Mouse (Mus musculus) small intestine, adult 2 months (tissue): ENCODE data around the gene Dennd5a. TPM values are rescaled to one million over a fixed set of nuclear protein-coding genes. Genes with fewer than 3 reads are reported as not detected.

Source experiments
- H3K27ac ChIP-seq: fragments of 200-500 bp; 2 replicates; pipeline ENCODE4 v1.5.1; 2012; ENCODE audit warnings: low read depth, low read length, control low read depth, inconsistent platforms; ENCODE audit not compliant: insufficient read depth
- H3K27me3 ChIP-seq: fragments of 200-500 bp; 2 replicates; pipeline ENCODE4 v1.6.1; 2012; ENCODE audit warnings: mild to moderate bottlenecking, moderate library complexity, low read length, inconsistent platforms; ENCODE audit not compliant: control insufficient read depth, insufficient read depth
- H3K36me3 ChIP-seq: fragments of 200-500 bp; 2 replicates; pipeline ENCODE4 v1.6.1; 2012; ENCODE audit warnings: mild to moderate bottlenecking, low read length, control low read depth, inconsistent platforms; ENCODE audit not compliant: control insufficient read depth, insufficient read depth
- H3K4me1 ChIP-seq: fragments of 200-500 bp; 2 replicates; pipeline ENCODE4 v1.6.1; 2012; ENCODE audit warnings: low read length, inconsistent platforms, mixed read lengths; ENCODE audit not compliant: control insufficient read depth, insufficient read depth, insufficient read length
- H3K4me3 ChIP-seq: fragments of 200-500 bp; 2 replicates; pipeline ENCODE4 v1.5.1; 2012; ENCODE audit warnings: low read depth, mild to moderate bottlenecking, control low read depth, inconsistent platforms, low read length, moderate library complexity
- CTCF ChIP-seq: fragments of 200-500 bp; IDR thresholded peaks from 2 replicates; pipeline ENCODE4 v1.5.1; 2012; ENCODE audit warnings: low read depth, mild to moderate bottlenecking, control low read depth, inconsistent platforms, low read length, moderate library complexity, mixed read lengths; ENCODE audit not compliant: insufficient replicate concordance, insufficient read length; ENCODE audit errors: extremely low read depth
- POLR2A ChIP-seq: fragments of 200-500 bp; IDR thresholded peaks from 2 replicates; pipeline ENCODE4 v1.6.1; 2012; ENCODE audit warnings: low read depth, mild to moderate bottlenecking, control low read depth, inconsistent platforms, low read length, moderate library complexity
- WGBS: fragments of 180-500 bp; shearing (Covaris S2); methylation state at CpG from one replicate; pipeline ENCODE4 v1.1.7; 2018; 5-methylcytosine and 5-hydroxymethylcytosine counted together
- polyA plus RNA-seq: library from polyadenylated mRNA; depleted of rRNA; stranded (reverse); fragments of >200 nt; gene quantifications from 2 replicates; pipeline ENCODE4 v1.2.3, GENCODE M21; 2012

Dennd5a gene
- polyA plus RNA-seq, 1 experiment, result 11.7 TPM

GRCm38 (mm10) chr7:109863561-109863960 lies 96.7 kb downstream of the Dennd5a start:
- 19% methylated on average over 4 of the region's 4 CpGs for WGBS
- Histone ChIP-seq H3K36me3 (no peaks in the 10 kb centered on the region), H3K4me1 (no peaks in the 10 kb centered on the region), H3K27ac (no peak overlapping the region), H3K4me3 (no peak overlapping the region), H3K27me3 (peaks cover 19% of the 10 kb centered on the region)
- no peak for TF ChIP-seq CTCF
- no peak for TF ChIP-seq POLR2A

- TF ChIP-seq POLR2A (no peak), CTCF (no peak)
- no peaks in the 10 kb centered on the region for H3K4me1 ChIP-seq
- 72% methylated on average over 7 of the region's 7 CpGs for WGBS
- no peaks in the 10 kb centered on the region for H3K36me3 ChIP-seq
- peaks cover 9% of the 10 kb centered on the region for H3K27me3 ChIP-seq
- H3K4me3 ChIP-seq, result no peak overlapping the region
- H3K27ac ChIP-seq, result no peak overlapping the region
These were observed 100.1 kb downstream of the Dennd5a start for GRCm38 (mm10) chr7:109860162-109860561.

- Histone ChIP-seq H3K4me3 (no peak overlapping the region), H3K27me3 (0 out of 2 replicates have a peak, but pooled peaks cover 2% of the 10 kb centered on the region), H3K36me3 (no peaks in the 10 kb centered on the region), H3K4me1 (peaks cover 1% of the 10 kb centered on the region; the same call in 1 of the 2 replicates), H3K27ac (no peak overlapping the region)
- no peak for TF ChIP-seq POLR2A
- WGBS, result 16% methylated on average over 6 of the region's 6 CpGs
These were observed 100.9 kb downstream of the Dennd5a start for GRCm38 (mm10) chr7:109859354-109859753.

GRCm38 (mm10) chr7:109852752-109853212 lies 107.5 kb downstream of the Dennd5a start:
- Histone ChIP-seq H3K4me1 (peaks cover 11% of the 10 kb centered on the region; the same call in 1 of the 2 replicates), H3K27ac (no peak overlapping the region), H3K36me3 (no peaks in the 10 kb centered on the region), H3K4me3 (no peak overlapping the region), H3K27me3 (no peaks in the 10 kb centered on the region)
- TF ChIP-seq CTCF (no peak), POLR2A (no peak)
- WGBS, result 12% methylated on average over 7 of the region's 7 CpGs

- TF ChIP-seq CTCF, result no peak
- no peak for TF ChIP-seq POLR2A
- Histone ChIP-seq H3K4me3 (no peak overlapping the region), H3K4me1 (peaks cover 11% of the 10 kb centered on the region; the same call in 1 of the 2 replicates), H3K36me3 (no peaks in the 10 kb centered on the region), H3K27me3 (no peaks in the 10 kb centered on the region), H3K27ac (no peak overlapping the region)
- WGBS, result 78% methylated on average over 7 of the region's 7 CpGs
These were observed 108.3 kb downstream of the Dennd5a start for GRCm38 (mm10) chr7:109852017-109852416.

GRCm38 (mm10) chr7:109850531-109850930 lies 109.7 kb downstream of the Dennd5a start:
- H3K36me3 ChIP-seq, result no peaks in the 10 kb centered on the region
- H3K4me1 ChIP-seq, result peaks cover 11% of the 10 kb centered on the region; the same call in 1 of the 2 replicates
- WGBS, result 77% methylated on average over 3 of the region's 3 CpGs
- H3K27me3 ChIP-seq, result no peaks in the 10 kb centered on the region
- H3K4me3 ChIP-seq, result no peak overlapping the region
- no peak overlapping the region for H3K27ac ChIP-seq
- TF ChIP-seq POLR2A, result no peak
- no peak for TF ChIP-seq CTCF

GRCm38 (mm10) chr7:109849750-109850434 lies 110.4 kb downstream of the Dennd5a start:
- Histone ChIP-seq H3K27ac (no peak overlapping the region), H3K27me3 (no peaks in the 10 kb centered on the region), H3K36me3 (no peaks in the 10 kb centered on the region), H3K4me3 (no peak overlapping the region), H3K4me1 (peaks cover 11% of the 10 kb centered on the region; the same call in 1 of the 2 replicates)
- TF ChIP-seq CTCF (no peak), POLR2A (no peak)
- WGBS, result 68% methylated on average over 8 of the region's 8 CpGs
